Mouse (Mus musculus) NIH3T3 (cell line): ENCODE results near the gene Prkg1.

Experiments used
- DNase-seq: peaks from one replicate; pipeline ENCODE4 v3.0.0-alpha.2; 2012; ENCODE audit warnings: low read depth

Gene Prkg1

DNA sequence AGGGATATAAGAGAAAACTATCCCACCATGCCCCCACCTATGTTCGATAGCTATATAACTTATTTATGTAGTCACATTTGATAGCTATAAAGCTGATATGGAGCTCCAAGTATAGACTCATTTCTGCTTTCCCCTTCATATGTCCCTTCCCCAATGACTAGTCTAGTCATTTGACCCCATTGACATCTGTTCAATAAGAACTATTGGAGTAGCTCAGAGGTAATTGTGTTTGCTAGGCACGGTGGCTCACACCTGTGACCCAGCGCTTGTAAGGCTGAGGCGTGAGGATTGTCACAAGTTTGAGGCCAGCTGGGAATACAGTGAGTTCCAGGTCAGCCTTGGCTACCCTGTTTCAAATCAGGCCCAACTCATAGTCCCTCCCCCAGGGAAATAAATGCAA lies 921.2 kb downstream of the Prkg1 start:
- DNase-seq, result no peak

DNA sequence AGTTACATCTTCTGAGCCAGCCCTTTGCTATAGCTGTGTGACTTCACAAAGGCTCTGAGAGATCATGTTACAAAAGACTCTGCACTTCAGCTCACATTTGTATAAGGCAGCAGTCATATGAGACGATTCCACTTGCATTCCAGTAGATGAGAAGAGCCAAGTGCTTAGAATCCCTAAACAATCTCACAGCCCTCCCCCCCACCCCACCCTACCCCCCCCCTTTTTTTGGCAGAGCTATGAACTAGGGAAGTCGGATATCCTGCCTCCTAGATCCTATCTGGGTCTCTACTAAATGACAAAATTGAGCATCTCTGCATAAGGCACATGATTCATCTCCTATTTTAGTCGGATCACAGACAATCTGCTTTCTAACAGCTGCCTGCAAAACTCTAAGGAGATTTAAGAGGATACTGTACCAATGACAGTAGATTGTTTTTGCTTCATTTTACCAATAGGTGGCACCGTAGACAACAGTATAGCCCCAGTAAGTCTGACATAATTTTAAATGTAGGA lies 921.7 kb downstream of the Prkg1 start:
- peak; percentile 83 for DNase-seq

DNA sequence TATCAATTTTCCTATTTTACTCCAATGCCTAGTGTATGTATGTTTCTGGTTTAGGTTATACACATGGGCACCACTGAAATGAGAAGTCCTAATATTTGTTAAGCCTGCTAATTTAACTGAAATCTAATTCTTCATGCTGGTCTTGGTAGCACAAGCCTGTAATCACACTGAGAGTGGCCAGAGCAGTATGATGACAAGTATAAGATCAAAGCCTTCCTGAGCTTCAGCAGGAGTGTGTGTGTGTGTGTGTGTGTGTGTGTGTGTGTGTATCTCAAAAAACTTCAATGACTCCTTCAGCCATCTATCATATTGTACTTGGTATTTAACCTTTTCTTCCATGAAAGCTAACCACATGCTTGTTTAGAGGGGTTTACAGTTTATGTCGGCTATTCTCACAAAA lies 922.2 kb downstream of the Prkg1 start:
- no peak for DNase-seq

DNA sequence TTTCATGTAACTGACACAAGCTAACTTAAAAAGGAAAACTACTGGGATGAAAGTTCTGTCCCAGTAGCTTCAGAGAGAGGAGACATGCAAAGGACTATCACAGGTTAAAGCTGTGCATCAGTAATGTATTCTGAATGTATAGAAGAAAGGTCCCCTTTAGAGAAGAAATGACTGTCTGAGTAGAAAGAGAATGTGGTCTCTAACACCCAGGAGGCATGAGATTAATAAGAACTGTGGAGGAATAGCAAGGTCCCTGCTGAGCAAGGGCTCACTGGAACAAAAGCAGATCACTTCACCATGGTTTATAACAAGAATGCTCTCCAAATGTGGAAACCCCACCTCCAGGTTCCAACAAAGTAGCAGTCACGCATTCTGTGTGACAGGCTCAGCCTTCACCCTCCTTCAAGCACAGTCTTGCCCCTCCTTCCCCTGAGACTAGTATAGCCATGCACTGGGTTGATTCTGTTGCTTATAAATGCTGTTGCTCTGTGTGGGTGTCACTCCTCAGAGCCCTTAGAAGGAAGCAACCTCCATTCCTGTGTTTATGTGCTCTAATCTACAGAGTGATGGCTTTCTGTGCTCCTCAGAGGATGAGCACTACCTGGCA lies 931.7 kb downstream of the Prkg1 start:
- DNase-seq, result no peak

DNA sequence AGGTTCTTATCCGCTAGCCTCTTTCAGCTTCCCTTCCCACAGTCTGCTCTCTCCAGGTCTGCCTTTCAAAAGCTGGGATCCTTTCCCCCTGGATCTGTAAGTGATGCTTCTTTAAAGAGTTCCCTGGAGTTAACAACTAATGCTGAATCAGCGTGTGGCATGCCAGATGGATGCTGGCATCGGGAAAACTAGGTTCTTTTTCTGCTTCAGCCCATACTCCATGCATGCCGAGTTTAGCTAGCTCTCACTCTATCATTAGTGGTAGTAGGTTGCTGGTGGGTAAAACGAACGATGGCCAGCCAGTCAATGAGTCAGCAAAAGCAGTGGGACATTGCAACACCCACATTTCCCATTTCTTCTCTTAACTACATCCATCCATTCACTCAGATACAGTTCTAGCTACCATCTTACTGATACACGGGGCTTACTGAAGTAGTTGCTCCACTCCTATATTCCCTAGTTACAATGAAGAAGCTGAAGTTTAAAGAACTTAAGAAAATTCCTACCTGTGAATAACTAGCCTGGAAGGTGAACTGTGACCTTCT lies 935.5 kb downstream of the Prkg1 start:
- DNase-seq, result peak; percentile 5

DNA sequence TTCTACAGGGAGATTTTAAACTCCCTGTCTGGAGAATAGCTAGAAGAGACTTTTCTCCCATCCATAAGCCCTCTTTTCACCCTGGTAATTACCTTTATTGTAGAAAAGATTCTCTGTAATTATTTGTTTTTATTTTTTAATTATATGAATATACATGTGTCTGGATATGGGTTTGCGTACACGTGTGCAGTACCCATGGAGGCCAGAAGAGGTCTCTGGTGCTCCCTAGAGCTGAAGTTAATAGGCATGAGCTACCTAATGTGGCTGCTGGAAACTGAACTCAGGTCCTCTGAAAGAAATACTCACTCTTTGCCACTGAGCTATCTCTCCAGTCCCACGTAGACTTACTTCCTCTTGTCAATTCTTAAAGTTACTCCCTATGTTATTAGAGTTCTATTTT lies 937.0 kb downstream of the Prkg1 start:
- peak; percentile 10 for DNase-seq

DNA sequence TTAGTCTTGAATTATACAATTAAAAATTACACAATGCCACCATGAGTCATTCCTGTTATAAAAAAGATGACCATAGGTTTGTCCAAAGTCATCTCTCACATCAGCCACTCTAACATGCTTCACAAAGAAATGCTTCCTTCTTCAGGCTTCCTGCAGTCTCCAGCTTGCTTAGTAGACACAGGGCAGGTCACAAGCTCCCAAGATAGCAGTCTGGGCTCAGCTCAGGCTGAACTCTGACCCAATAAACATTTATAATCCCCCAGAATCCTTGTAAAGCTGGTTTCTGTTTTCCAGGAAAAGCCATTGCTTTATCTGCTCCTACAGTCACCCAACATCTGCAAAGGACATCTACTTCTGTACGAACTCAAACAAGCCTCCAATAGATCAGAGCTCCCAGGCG lies 938.7 kb downstream of the Prkg1 start:
- DNase-seq, result no peak

DNA sequence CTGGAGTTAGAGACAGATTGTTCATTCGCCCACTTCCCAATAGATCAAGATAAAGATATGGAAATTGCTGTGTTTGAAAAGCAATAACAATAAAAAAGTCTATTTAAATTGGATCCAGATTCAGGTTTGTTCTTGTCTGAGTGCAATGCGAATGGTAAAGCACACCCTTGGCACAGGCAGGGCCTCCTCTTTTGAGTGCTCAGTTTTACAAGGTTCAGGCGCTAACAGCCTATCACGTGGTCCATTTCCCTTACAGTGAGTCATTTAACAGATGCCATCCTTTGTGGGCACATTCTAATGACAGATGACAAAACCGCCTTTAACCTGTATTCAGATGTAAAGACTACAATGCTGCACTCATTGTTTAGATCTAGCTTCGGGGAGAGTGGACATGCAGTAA lies 949.2 kb downstream of the Prkg1 start:
- no peak for DNase-seq

DNA sequence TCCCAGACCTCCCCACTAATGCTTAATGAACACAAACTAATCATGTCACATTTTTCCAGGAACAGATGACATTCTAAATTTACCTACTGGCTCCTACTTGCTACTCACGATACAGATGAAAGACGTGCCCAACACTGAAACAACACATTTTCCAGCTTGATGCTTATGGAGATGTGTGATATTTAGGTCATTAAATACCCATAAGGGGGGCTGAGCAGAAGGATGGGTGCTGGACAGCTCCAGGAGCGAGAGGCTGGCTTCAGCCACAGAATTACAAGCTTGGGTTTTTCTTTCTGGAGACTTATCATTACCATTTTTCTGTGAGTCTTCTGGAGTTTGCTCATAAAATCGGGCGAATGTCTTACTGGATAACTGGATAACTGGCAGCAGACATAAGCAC lies 958.6 kb downstream of the Prkg1 start:
- DNase-seq, result peak; percentile 26

DNA sequence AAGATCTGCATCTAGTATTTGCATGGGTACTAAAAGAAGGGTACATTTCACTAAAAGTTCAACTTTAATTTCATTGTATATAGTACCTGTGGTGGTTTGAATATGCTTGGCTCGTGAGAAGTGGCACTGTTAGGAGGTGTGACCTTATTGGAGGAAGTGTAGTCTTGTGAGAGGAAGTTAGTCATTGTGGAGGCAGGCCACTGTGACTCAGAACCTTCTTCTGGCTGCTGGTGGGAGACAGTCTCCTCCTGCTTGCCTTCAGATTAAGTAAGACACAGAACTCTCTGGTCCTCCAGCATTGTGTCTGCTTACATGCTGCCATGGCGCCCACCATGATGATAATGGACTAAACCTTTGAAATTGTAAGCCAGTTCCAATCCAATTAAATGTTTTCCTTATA lies 984.0 kb downstream of the Prkg1 start:
- DNase-seq, result no peak

DNA sequence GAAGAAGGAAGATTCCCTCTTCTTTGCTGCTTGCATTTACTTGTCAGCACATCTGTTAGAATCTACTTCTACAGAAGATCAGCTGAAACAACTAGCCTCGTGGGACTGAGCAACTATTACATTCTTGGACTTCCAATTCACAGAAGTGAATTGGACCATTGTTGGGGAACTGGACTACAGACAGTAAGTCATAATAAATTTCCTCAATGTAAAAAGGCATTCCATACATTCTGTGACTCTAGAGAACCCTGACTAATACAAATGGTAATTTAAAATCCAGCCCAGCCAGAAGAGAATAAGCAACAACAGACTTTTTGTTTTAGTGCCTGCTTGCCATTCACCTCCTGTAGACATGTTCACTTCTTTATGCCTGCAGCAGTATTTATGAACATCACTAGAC lies 996.5 kb downstream of the Prkg1 start:
- DNase-seq, result peak; percentile 14

DNA sequence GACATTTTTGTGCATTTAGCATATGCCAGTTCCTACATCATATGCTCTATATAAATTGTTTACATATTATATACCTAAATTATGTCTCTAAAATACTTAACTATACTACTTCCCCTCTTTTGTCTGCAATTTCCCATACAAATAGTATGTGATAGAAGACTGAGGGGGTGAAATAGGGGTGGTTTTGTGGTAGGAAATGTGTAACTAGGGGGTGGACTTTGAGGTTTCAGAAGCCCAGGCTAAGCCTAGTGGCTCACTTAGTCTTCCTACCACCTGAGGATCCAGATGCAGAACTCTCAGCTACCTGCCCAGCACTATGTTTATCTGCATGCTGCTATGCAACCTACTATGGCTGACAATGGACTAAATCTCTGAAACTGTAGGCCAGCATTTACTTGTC lies 1020.4 kb downstream of the Prkg1 start:
- no peak for DNase-seq

DNA sequence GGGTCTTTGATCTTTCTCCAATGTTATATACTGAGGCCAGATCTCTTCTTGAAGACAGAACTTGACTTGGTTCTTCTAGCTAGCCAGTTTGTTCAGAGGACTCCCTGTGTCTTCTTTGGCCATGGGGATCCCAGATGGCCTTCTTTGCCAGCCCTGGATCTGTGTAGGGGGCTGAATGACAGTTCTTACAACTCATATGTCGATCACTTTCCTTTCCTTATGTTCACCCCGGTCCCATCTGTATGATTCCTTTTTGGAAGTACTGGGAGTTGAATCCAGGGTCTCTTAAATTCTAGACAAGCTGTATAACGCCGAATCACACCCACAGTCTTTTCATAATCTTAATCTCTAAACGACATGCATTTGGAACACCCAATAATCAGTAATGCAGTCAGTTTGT lies 1065.7 kb downstream of the Prkg1 start:
- no peak for DNase-seq

DNA sequence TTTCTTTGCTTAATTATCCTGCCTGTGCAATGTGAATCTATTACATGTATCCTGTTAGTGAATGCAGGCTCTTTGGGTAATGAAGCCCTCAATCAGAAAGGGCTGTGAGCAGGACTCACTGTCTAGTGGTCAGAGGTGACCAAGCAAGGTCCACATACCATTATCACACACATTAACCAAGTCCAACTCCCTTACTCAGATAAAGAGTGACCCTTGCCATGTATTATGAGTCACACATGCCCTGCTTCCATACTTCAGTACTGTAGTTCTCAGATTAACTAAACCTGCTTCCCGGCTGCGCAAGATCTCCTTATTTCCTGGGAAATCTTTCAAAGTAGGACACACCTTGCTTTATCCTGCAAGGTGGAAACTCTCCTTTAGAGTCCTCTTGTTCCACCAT lies 1073.6 kb downstream of the Prkg1 start:
- DNase-seq, result no peak

DNA sequence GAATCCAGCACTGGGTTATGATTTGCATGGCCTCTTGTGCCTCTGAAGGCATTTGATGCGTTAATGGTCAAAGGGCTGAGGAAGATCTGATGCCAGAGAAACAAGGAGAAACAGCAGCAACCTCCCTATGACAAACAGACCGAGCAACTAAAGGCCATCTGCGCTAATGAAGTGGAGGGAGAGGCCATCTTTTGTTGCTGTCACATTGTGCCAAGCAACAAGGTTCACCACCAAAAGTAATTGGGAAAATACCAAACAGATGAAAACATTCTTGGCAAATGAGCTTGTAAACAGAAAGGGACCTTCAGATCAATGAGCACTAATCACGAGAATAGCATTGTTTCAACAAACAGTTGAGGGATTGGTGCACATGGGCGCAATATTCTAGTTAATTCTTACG lies 1074.1 kb downstream of the Prkg1 start:
- no peak for DNase-seq

DNA sequence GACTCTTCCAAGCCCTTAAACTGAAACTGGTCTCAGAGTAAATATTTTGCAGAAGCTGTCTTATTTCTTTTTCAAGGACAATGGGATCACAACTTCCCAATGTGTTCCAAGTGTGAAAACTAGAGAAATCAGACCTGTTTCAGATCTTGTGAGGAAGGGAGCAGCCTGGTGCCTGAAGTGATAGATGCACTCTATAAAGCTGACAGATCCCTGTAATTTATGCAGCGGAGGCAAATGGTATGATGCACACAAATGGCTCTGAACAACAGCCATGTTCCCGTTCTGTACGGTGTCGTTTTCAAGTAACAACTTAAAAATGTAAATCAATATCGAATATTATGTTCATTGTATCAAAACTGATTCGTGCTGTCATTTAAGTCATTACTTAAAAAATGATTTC lies 1076.9 kb downstream of the Prkg1 start:
- DNase-seq, result no peak

DNA sequence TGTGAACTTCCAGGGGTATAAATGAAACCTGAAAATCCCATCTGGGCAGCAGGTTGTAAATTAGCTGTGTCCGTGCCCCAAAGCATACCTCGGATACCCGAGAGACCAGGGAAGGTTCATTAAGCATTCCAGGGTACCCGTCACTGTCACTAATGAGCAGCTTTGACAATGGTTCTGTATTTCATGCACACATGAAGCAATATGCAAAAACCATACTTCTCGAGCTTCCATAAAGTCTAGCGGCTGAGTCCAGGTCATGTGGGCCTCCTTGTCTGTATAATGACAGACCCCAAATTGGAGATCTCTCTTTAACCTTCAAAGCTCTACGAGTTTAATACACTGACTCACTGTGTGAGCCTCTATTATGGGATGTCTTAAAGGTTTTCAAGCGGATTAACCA lies 1088.5 kb downstream of the Prkg1 start:
- no peak for DNase-seq

DNA sequence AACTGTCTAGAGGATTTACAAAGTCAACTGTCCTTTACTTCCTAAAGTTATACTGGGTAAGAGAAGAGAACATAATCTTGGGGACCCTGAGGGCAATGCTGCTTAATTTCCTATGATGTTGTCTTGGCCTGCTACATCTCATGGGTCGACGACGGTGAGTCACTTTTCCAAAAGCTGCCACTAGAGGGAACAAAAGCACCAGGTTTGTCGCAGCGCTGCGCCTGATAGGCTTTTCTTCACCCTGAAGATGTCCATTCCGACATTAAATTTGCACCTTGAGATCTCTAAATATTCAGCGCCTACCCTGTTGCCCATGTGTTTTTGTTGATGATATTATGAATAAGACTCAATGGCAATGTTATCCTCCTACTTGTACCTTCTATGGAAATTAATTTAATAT lies 1100.6 kb downstream of the Prkg1 start:
- DNase-seq, result peak; percentile 83

DNA sequence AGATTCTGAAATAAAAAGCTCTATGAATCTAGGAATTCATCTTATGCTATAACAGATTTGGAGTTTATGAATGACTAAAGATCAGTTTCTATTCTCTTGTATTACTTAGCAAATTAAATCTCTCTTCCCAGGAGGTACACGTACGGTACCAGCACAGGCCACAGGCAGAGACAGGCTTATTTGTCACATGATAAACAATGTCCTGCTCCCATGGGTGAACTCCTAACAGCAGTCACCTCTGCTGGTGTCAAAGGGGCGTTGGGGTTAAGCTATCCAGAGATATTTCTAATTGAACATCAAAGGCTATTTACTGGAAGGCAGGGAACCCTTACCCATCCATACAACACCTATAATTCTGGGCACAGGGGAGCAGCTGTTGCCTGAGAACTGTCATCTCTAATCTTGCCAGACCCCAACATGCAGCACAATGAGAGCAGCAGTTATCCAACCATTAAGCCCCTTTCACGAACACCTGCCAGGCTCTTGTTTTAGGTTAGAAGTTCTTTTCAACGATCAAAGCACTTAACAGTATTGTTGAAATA lies 1122.1 kb downstream of the Prkg1 start:
- DNase-seq, result no peak

DNA sequence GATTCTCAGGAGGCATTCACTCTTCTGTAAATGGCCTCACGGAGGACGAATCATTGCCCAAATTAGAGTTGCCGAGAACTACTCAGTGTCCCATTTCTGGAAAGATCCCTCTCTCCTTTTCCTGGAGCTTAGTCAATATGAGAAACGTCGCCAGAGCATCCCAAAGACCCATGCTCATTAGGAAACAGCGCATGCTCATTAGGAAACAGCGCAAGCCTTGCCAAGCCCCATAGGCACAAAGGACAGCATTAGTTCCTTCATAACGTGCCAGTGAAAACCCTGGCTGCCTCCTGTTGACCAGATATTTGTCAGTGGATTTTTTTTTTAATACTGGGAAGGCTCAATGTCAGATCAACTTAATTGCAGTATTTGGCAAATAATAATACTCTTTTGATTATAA lies 1127.4 kb downstream of the Prkg1 start:
- no peak for DNase-seq

DNA sequence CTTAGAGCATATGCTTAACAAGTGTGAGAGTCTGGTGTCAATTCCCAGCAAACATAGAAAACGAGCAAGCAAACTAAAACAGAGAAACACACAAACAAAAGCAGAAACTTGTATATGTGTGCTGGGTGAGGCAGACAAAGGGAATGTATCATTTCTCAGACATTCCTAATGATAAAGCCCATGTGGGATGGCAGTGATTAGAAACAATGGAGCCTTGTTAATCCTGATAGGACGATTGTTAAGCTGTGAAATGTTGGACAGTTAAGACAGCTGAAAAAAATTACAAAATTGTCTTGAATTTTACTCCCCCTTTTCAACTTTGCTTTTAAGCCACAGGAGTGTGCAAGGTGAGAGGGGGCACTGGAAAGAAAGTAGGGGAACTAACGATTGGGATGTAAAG lies 1133.8 kb downstream of the Prkg1 start:
- DNase-seq, result no peak

DNA sequence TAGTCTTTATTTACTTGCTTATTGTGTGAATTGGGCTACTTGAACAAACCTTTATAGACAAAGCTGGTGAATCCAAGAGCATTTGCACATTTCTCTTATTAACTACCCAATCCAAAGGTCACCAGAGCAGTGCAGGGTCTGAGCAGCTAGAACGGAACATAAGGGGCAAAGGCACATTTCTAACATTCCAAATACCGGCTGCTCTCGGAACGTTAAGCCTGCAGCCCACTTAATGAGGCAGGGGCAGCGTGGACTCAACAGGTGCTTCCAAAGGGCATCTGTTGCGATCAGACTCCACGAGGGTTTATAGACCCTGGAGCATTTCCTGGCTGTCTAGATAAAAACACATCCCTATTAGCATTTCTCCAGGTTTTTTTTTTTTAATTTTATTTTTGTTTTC lies 1138.8 kb downstream of the Prkg1 start:
- no peak for DNase-seq

DNA sequence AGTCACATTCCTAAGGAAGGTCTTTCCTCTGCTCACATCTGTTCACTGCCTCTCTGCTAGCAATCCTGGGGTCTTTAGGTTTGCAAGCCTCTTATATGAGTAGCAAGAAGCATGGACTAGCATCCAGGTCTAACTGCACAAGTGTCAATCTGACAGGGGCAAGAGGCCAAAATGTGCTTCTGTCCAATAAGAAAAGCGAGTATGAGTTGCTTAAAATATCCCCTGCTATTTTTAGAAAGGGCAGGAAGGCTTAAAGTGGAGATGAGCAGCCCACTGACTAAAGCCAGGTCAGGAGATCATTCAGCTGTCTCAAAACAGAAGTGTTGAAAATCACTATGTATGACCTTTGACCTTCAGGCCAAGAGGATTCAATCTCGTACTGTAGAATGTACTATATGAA lies 1139.4 kb downstream of the Prkg1 start:
- no peak for DNase-seq

DNA sequence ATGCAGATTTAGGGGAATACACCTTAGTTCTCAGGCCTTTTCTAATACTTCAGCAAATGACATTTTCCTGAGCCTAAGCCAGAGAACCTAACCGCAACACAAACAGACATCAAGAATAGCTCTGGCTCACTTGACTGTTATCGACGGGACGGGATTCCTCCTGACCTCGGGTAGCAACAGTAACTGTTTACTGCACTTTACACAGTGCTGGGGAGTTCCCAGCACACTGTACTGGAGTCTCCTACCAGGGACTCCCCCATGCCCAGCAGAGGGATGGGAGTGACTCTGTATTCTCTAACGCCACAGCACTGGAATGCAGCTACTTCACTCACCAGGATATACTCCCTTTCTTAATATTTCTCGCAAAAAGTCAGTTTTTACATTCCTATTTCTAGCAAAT lies 1141.2 kb downstream of the Prkg1 start:
- no peak for DNase-seq
